Mouse (Mus musculus) megakaryocyte, embryonic 14.5 days (primary cell): ENCODE measurements around the gene Plekhh2. TPM values are rescaled to one million over a fixed set of nuclear protein-coding genes. Genes with fewer than 3 reads are reported as not detected.

Experiments used
- H3K27me3 ChIP-seq: replicated peaks from 2 replicates; pipeline ENCODE3; 2012; ENCODE audit warnings: inconsistent platforms
- H3K36me3 ChIP-seq: replicated peaks from 2 replicates; pipeline ENCODE3; 2012; ENCODE audit warnings: low read length, inconsistent platforms, mixed read lengths
- H3K4me1 ChIP-seq: 2 replicates; pipeline ENCODE4 v1.6.1; 2012; ENCODE audit warnings: inconsistent platforms
- H3K4me3 ChIP-seq: replicated peaks from 2 replicates; pipeline ENCODE3; 2012; ENCODE audit warnings: moderate library complexity, mild to moderate bottlenecking, inconsistent platforms
- H3K9me3 ChIP-seq: 2 replicates; pipeline ENCODE4 v1.6.1; 2012; ENCODE audit warnings: inconsistent platforms
- FLI1 ChIP-seq: IDR thresholded peaks from 2 replicates; pipeline ENCODE4 v1.6.1; 2012; ENCODE audit warnings: low read length, inconsistent platforms, mixed read lengths
- GATA1 ChIP-seq: IDR thresholded peaks from 3 replicates; pipeline ENCODE4 v1.6.1; 2012; ENCODE audit warnings: mixed read lengths, low read length, inconsistent platforms, borderline replicate concordance
- polyA plus RNA-seq: library from polyadenylated mRNA; stranded (reverse); fragments of >175 nt; gene quantifications from 2 replicates; pipeline ENCODE4 v1.2.3, GENCODE M21; 2012; ENCODE audit warnings: low replicate concordance; ENCODE audit not compliant: insufficient read depth

The Plekhh2 gene
- polyA plus RNA-seq, 1 experiment, result not detected

- H3K4me1 ChIP-seq, result peaks cover 20% of the 10 kb centered on the region
- H3K4me3 ChIP-seq, result peak overlapping the region; percentile 84
- TF ChIP-seq FLI1 (no peak), GATA1 (no peak)
- no peaks in the 10 kb centered on the region for H3K9me3 ChIP-seq
- peaks cover 53% of the 10 kb centered on the region for H3K27me3 ChIP-seq
- no peaks in the 10 kb centered on the region for H3K36me3 ChIP-seq
Observed at GRCm38 (mm10) chr17:84510961-84511639, 595 bp upstream of the Plekhh2 start.

DNA sequence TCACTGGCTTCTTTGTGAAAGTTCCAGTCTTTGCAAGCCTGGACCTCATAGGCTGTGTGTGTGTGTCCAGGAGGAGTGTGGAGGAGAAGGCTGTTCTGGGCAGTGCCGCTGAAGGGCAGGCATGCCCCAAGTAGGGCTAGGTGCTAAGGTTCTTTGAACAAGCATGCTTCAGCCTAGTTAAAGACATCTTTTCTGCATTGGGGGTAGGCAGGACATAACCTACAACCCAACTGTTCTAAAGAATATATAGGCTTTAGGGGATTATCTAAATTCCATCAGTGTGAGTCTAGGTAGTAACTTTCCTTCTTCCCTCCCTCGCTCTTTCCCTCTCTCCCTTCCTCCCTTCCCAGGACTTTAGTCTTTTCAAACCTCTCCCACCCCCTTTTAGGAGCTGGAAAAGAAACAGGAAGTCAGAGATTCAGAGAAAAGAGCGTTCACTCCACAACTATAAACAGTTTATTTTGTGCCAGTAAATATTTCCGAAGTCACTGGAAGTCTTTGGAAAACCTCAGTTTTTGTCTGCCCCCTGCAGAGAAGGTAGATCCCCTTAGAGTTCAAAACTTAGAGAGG, 906 bp downstream of the Plekhh2 start:
- no peaks in the 10 kb centered on the region for H3K9me3 ChIP-seq
- TF ChIP-seq FLI1, result no peak
- no peak for TF ChIP-seq GATA1
- peak overlapping the region; percentile 84 for H3K4me3 ChIP-seq
- H3K36me3 ChIP-seq, result no peaks in the 10 kb centered on the region
- peaks cover 52% of the 10 kb centered on the region for H3K27me3 ChIP-seq
- peaks cover 20% of the 10 kb centered on the region for H3K4me1 ChIP-seq

GRCm38 (mm10) chr17:84515901-84516300, 4.2 kb downstream of the Plekhh2 start:
- Histone ChIP-seq H3K36me3 (no peaks in the 10 kb centered on the region), H3K9me3 (no peaks in the 10 kb centered on the region), H3K4me1 (peaks cover 13% of the 10 kb centered on the region), H3K27me3 (peaks cover 26% of the 10 kb centered on the region), H3K4me3 (no peak overlapping the region)
- no peak for TF ChIP-seq FLI1
- TF ChIP-seq GATA1, result no peak

DNA sequence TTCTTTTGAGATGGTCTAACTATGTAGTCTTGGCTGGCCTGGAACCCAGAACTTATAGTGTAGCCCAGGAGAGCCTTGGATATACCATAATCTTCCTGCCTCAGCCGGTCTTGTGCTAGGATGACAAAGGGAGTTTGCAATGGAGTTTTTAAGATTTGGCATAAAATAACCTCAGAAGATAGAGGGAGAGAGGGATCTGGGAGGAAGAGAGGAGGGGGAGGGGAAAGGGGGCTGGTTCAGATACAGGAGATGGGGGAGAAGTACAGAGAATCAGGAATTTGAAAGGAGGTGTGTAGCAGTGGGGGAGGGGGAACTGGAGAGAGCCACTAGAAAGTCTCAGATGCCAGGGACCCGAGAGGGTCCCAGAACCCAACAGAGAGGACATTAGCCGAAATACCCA, 7.7 kb downstream of the Plekhh2 start:
- no peaks in the 10 kb centered on the region for H3K9me3 ChIP-seq
- no peaks in the 10 kb centered on the region for H3K4me1 ChIP-seq
- no peak for TF ChIP-seq FLI1
- no peak overlapping the region for H3K4me3 ChIP-seq
- H3K27me3 ChIP-seq, result peaks cover 7% of the 10 kb centered on the region
- no peaks in the 10 kb centered on the region for H3K36me3 ChIP-seq

- no peaks in the 10 kb centered on the region for H3K9me3 ChIP-seq
- no peak for TF ChIP-seq FLI1
- TF ChIP-seq GATA1, result no peak
- no peak overlapping the region for H3K4me3 ChIP-seq
- H3K36me3 ChIP-seq, result no peaks in the 10 kb centered on the region
- H3K4me1 ChIP-seq, result no peaks in the 10 kb centered on the region
- peaks cover 7% of the 10 kb centered on the region for H3K27me3 ChIP-seq
Observed at GRCm38 (mm10) chr17:84520057-84520456, 8.4 kb downstream of the Plekhh2 start.

DNA sequence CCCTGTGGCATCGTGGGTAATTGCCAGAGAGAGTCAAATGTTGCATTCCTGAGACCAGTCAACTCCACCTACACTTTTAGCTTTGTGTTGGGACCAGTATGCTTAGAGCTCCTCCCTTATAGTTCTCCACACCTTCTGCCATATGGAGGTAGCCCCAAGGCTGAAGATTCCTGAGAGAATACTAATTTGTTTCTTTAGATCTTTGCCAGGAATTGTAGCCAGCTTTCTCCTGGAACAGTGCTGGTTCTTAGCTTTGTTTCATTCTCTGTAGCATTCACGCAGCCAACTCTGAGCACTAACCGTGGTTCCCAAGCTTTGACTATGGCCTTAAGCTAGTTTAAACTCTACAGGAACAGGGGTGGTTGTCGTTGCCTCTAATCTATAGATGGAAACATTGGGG, 17.7 kb downstream of the Plekhh2 start:
- Histone ChIP-seq H3K4me1 (no peaks in the 10 kb centered on the region), H3K27me3 (peaks cover 2% of the 10 kb centered on the region), H3K9me3 (peaks cover 5% of the 10 kb centered on the region; the same call in 1 of the 2 replicates), H3K4me3 (no peak overlapping the region), H3K36me3 (no peaks in the 10 kb centered on the region)
- no peak for TF ChIP-seq FLI1
- TF ChIP-seq GATA1, result no peak

DNA sequence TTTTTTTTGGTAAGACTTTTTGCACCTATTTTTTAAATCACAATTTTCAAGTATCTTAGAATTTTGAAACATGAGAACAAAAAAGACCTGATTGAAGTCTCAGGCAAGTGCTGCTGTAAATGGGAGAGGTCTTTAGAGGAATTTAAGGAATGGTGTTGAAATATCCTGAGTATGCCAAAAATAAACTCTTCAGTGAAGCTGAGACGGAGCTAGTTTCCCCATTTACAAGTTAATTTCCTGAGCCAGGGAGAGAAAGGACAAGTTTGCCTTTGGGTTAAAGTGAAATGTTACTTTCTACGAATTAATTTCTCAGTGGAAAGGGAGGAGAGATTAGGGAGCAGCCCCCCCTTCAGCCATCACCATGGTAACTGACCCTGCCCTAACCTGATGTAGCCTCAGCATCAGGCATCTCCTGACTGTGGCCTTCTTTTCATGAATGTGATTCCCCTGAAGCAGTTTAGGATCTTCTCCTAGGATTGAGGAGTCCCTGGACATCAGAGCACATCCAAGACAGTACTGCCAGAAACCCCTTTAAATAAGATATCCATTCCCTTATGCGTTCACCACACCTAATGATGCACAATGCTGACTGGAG, 18.6 kb downstream of the Plekhh2 start:
- Histone ChIP-seq H3K9me3 (peaks cover 5% of the 10 kb centered on the region; the same call in 1 of the 2 replicates), H3K27me3 (peaks cover 2% of the 10 kb centered on the region), H3K4me3 (no peak overlapping the region), H3K4me1 (no peaks in the 10 kb centered on the region), H3K36me3 (no peaks in the 10 kb centered on the region)
- TF ChIP-seq GATA1 (no peak), FLI1 (no peak)

- H3K27me3 ChIP-seq, result peaks cover 2% of the 10 kb centered on the region
- H3K4me3 ChIP-seq, result no peak overlapping the region
- TF ChIP-seq FLI1 (no peak), GATA1 (no peak)
- no peaks in the 10 kb centered on the region for H3K4me1 ChIP-seq
- H3K36me3 ChIP-seq, result no peaks in the 10 kb centered on the region
- peaks cover 12% of the 10 kb centered on the region; the same call in 1 of the 2 replicates for H3K9me3 ChIP-seq
Observed at GRCm38 (mm10) chr17:84532909-84533499, 21.3 kb downstream of the Plekhh2 start.

DNA sequence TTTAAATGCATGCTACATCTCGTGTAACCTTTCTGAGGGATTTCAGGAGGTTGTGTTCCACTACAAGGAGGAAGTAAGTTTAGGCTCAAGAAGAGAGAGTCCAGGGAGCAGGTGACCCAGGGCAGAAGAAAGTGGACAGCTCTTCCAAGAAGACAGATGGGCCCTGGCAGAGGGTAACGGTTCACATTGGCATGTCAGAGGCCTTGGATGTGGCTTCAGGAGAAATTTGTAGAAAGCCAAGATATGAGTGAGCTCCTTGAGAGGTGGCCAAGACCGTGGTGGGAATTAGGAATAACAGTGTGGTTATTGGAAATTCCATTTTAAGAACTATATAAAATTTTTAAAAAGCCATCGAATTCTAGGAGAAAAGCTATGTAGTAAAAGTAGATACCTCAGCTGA, 22.1 kb downstream of the Plekhh2 start:
- H3K9me3 ChIP-seq, result 0 out of 2 replicates have a peak, but pooled peaks cover 9% of the 10 kb centered on the region
- H3K4me1 ChIP-seq, result no peaks in the 10 kb centered on the region
- TF ChIP-seq GATA1 (no peak), FLI1 (no peak)
- no peaks in the 10 kb centered on the region for H3K27me3 ChIP-seq
- H3K4me3 ChIP-seq, result no peak overlapping the region
- H3K36me3 ChIP-seq, result no peaks in the 10 kb centered on the region

- Histone ChIP-seq H3K9me3 (0 out of 2 replicates have a peak, but pooled peaks cover 9% of the 10 kb centered on the region), H3K27me3 (no peaks in the 10 kb centered on the region), H3K4me3 (no peak overlapping the region), H3K36me3 (no peaks in the 10 kb centered on the region), H3K4me1 (no peaks in the 10 kb centered on the region)
- TF ChIP-seq GATA1 (no peak), FLI1 (no peak)
Observed at GRCm38 (mm10) chr17:84534632-84535031, 22.9 kb downstream of the Plekhh2 start.
